Mouse (Mus musculus) forebrain, embryonic 10.5 days (tissue): Measurements from ENCODE around the gene Eno1. TPM values are rescaled to one million over a fixed set of nuclear protein-coding genes. Genes with fewer than 3 reads are reported as not detected.
"Not testable (repeated sequence)": the region's sequence is repeated elsewhere in the genome, so short reads cannot be mapped to it uniquely, and the experiment has no call there.

Experiments used
- DNase-seq: peaks from one replicate; pipeline ENCODE4 v3.0.0-alpha.2; 2017; ENCODE audit warnings: low spot score; ENCODE audit errors: extremely low spot score
- H3K27ac ChIP-seq: fragments of 300-500 bp; sonication (generic); 2 replicates; pipeline ENCODE4 v1.5.1; 2016; ENCODE audit warnings: mild to moderate bottlenecking
- H3K27me3 ChIP-seq: fragments of 300-500 bp; sonication (generic); 2 replicates; pipeline ENCODE4 v1.6.1; 2016; ENCODE audit warnings: mild to moderate bottlenecking; ENCODE audit not compliant: poor library complexity, severe bottlenecking
- H3K36me3 ChIP-seq: fragments of 300-500 bp; sonication (generic); replicated peaks from 2 replicates; pipeline ENCODE4 v1.6.1; 2016; ENCODE audit warnings: mild to moderate bottlenecking, moderate library complexity
- H3K4me1 ChIP-seq: fragments of 300-500 bp; sonication (generic); 2 replicates; pipeline ENCODE4 v1.6.1; 2016
- H3K4me3 ChIP-seq: fragments of 300-500 bp; sonication (generic); 2 replicates; pipeline ENCODE4 v1.5.1; 2016; ENCODE audit warnings: mild to moderate bottlenecking, moderate library complexity
- H3K9me3 ChIP-seq: fragments of 300-500 bp; sonication (generic); 2 replicates; pipeline ENCODE4 v1.6.1; 2016; ENCODE audit warnings: mild to moderate bottlenecking, moderate library complexity
- WGBS: fragments of 180-500 bp; shearing (Covaris S2); methylation state at CpG from one replicate; pipeline ENCODE4 v1.1.7; 2016; 5-methylcytosine and 5-hydroxymethylcytosine counted together
- polyA plus RNA-seq: library from polyadenylated mRNA; unstranded; fragments of >200 nt; fragmentation: Nextera tagmentation; extraction: Ambion mirVana; gene quantifications from 2 replicates; pipeline ENCODE4 v1.2.1, GENCODE M21; 2016

Eno1 gene
- polyA plus RNA-seq, 1 experiment from 2014 or later = 3,430 TPM

GRCm38 (mm10) chr4:150280002-150280401 lies 43.5 kb downstream of the Eno1 start:
- no peak for DNase-seq
- Histone ChIP-seq H3K27me3 (no peaks in the 10 kb centered on the region), H3K4me3 (peak overlapping the region; percentile 95; the same call in 1 of the 2 replicates), H3K9me3 (no peaks in the 10 kb centered on the region), H3K27ac (0 out of 2 replicates have a peak overlapping the region, but pooled peaks have one; percentile 98), H3K36me3 (no peaks in the 10 kb centered on the region), H3K4me1 (peaks cover 31% of the 10 kb centered on the region)
- WGBS = 79% methylated on average over 2 of the region's 2 CpGs

- no peaks in the 10 kb centered on the region for H3K27me3 ChIP-seq
- no peaks in the 10 kb centered on the region for H3K9me3 ChIP-seq
- H3K36me3 ChIP-seq = no peaks in the 10 kb centered on the region
- H3K27ac ChIP-seq = peak overlapping the region; percentile 98
- 48% methylated on average over 4 of the region's 4 CpGs for WGBS
- peaks cover 35% of the 10 kb centered on the region for H3K4me1 ChIP-seq
- no peak for DNase-seq
- H3K4me3 ChIP-seq = peak overlapping the region; percentile 95
Measured at GRCm38 (mm10) chr4:150280459-150280858, 43.9 kb downstream of the Eno1 start.

GRCm38 (mm10) chr4:150281018-150281761 lies 44.7 kb downstream of the Eno1 start, which contains the start of gene Rere:
TSS of gene Rere (plus strand) at chr4:150281646.
- under 1% methylated on average over 58 of the region's 60 CpGs for WGBS
- Histone ChIP-seq H3K36me3 (no peaks in the 10 kb centered on the region), H3K27ac (peak within 1 kb of the TSS; percentile 98), H3K4me3 (peak within 1 kb of the TSS; percentile 95), H3K4me1 (peaks cover 41% of the 10 kb centered on the region), H3K27me3 (no peaks in the 10 kb centered on the region), H3K9me3 (no peaks in the 10 kb centered on the region)
- DNase-seq = peak; percentile 98

GRCm38 (mm10) chr4:150281891-150282630 lies 45.5 kb downstream of the Eno1 start:
- H3K4me1 ChIP-seq = peaks cover 47% of the 10 kb centered on the region
- WGBS = under 1% methylated on average over 50 of the region's 50 CpGs
- no peaks in the 10 kb centered on the region for H3K27me3 ChIP-seq
- DNase-seq = peak; percentile 52
- H3K27ac ChIP-seq = peak overlapping the region; percentile 98
- H3K4me3 ChIP-seq = peak overlapping the region; percentile 95
- H3K36me3 ChIP-seq = no peaks in the 10 kb centered on the region
- no peaks in the 10 kb centered on the region for H3K9me3 ChIP-seq

- no peaks in the 10 kb centered on the region for H3K27me3 ChIP-seq
- peaks cover 47% of the 10 kb centered on the region for H3K4me1 ChIP-seq
- no peaks in the 10 kb centered on the region for H3K9me3 ChIP-seq
- 8% methylated on average over 5 of the region's 5 CpGs for WGBS
- H3K27ac ChIP-seq = peak overlapping the region; percentile 98
- H3K36me3 ChIP-seq = no peaks in the 10 kb centered on the region
- peak overlapping the region; percentile 95 for H3K4me3 ChIP-seq
- DNase-seq = no peak
Measured at GRCm38 (mm10) chr4:150282631-150283334, 46.3 kb downstream of the Eno1 start.

- peak; percentile 36 for DNase-seq
- Histone ChIP-seq H3K4me1 (peaks cover 47% of the 10 kb centered on the region), H3K36me3 (no peaks in the 10 kb centered on the region), H3K27ac (peak overlapping the region; percentile 98), H3K27me3 (no peaks in the 10 kb centered on the region), H3K4me3 (peak overlapping the region; percentile 95), H3K9me3 (no peaks in the 10 kb centered on the region)
- 15% methylated on average over 2 of the region's 2 CpGs for WGBS
Measured at GRCm38 (mm10) chr4:150283335-150283638, 46.8 kb downstream of the Eno1 start.

GRCm38 (mm10) chr4:150283993-150284392 lies 47.5 kb downstream of the Eno1 start:
- whole genome bisulfite sequencing = 3% methylated on average over 6 of the region's 6 CpGs
- H3K27ac ChIP-seq = peak overlapping the region; percentile 98
- peak; percentile 53 for DNase-seq
- no peaks in the 10 kb centered on the region for H3K9me3 ChIP-seq
- peaks cover 54% of the 10 kb centered on the region for H3K4me1 ChIP-seq
- no peaks in the 10 kb centered on the region for H3K36me3 ChIP-seq
- H3K4me3 ChIP-seq = peak overlapping the region; percentile 95
- no peaks in the 10 kb centered on the region for H3K27me3 ChIP-seq

- H3K9me3 ChIP-seq = peaks cover 15% of the 10 kb centered on the region
- peaks cover 48% of the 10 kb centered on the region for H3K4me1 ChIP-seq
- no peak overlapping the region for H3K27ac ChIP-seq
- 93% methylated on average over 8 of the region's 8 CpGs for WGBS
- H3K36me3 ChIP-seq = peaks cover 26% of the 10 kb centered on the region
- no peaks in the 10 kb centered on the region for H3K27me3 ChIP-seq
- no peak for DNase-seq
- no peak overlapping the region for H3K4me3 ChIP-seq
Measured at GRCm38 (mm10) chr4:150286980-150287379, 50.5 kb downstream of the Eno1 start.

GRCm38 (mm10) chr4:150287463-150287862 lies 50.9 kb downstream of the Eno1 start:
- H3K36me3 ChIP-seq = peaks cover 30% of the 10 kb centered on the region
- H3K4me3 ChIP-seq, H3K27me3 ChIP-seq, H3K27ac ChIP-seq, DNase-seq: not testable (repeated sequence)
- H3K4me1 ChIP-seq = peaks cover 48% of the 10 kb centered on the region
- peaks cover 17% of the 10 kb centered on the region for H3K9me3 ChIP-seq
- WGBS = 86% methylated on average over 1 of the region's 1 CpGs

- Histone ChIP-seq H3K4me3 (no peak overlapping the region), H3K27ac (no peak overlapping the region), H3K27me3 (no peaks in the 10 kb centered on the region), H3K9me3 (peaks cover 18% of the 10 kb centered on the region), H3K4me1 (peaks cover 13% of the 10 kb centered on the region; the same call in 1 of the 2 replicates), H3K36me3 (peaks cover 56% of the 10 kb centered on the region)
- DNase-seq = no peak
- 95% methylated on average over 3 of the region's 3 CpGs for WGBS
Measured at GRCm38 (mm10) chr4:150291900-150292299, 55.4 kb downstream of the Eno1 start.

- H3K27ac ChIP-seq = no peak overlapping the region
- H3K9me3 ChIP-seq = peaks cover 18% of the 10 kb centered on the region
- 96% methylated on average over 7 of the region's 7 CpGs for WGBS
- H3K4me3 ChIP-seq = no peak overlapping the region
- no peaks in the 10 kb centered on the region for H3K4me1 ChIP-seq
- peaks cover 54% of the 10 kb centered on the region for H3K36me3 ChIP-seq
- no peaks in the 10 kb centered on the region for H3K27me3 ChIP-seq
- no peak for DNase-seq
Measured at GRCm38 (mm10) chr4:150294870-150295269, 58.3 kb downstream of the Eno1 start.

- 97% methylated on average over 7 of the region's 7 CpGs for WGBS
- no peaks in the 10 kb centered on the region for H3K27me3 ChIP-seq
- no peak overlapping the region for H3K27ac ChIP-seq
- peaks cover 12% of the 10 kb centered on the region for H3K9me3 ChIP-seq
- no peaks in the 10 kb centered on the region for H3K4me1 ChIP-seq
- H3K36me3 ChIP-seq = peaks cover 48% of the 10 kb centered on the region
- H3K4me3 ChIP-seq = no peak overlapping the region
- no peak for DNase-seq
Measured at GRCm38 (mm10) chr4:150295966-150296365, 59.4 kb downstream of the Eno1 start.
